Mouse (Mus musculus): ENCODE results near the gene Ipmk.

The Ipmk gene

GRCm38 (mm10) chr10:71347509-71347949 lies at the start of gene Ipmk:
TSS of gene Ipmk (plus strand) at chr10:71347763.
- in situ Hi-C loops (cut with MboI, MseI), result no loop called here

DNA sequence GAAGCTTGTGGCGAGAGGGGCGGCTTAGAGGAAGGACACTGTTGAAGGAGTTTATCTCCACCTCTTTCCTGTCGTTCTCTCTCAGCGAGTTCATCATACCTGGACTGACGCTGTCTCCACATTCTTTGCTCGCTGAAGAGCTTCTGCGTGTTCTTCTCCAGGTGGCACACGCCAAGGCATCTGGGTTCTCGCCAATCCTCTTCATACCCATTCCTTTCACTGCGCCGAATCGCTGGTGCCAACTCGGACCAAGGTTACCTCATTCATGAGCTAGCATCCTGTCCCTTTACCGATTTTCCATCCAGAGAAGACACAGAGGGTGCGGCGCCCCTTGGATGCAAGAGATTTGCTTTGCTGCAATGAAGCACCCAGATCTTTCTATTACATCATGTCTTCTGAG lies 47.4 kb upstream of the Ipmk start:
- in situ Hi-C loops (cut with MboI, MseI), result no loop called here

GRCm38 (mm10) chr10:71302490-71302889 lies 45.1 kb upstream of the Ipmk start:
- in situ Hi-C loops (cut with MboI, MseI), result no loop called here

GRCm38 (mm10) chr10:71306190-71306589 lies 41.4 kb upstream of the Ipmk start:
- in situ Hi-C loops (cut with MboI, MseI), result no loop called here

DNA sequence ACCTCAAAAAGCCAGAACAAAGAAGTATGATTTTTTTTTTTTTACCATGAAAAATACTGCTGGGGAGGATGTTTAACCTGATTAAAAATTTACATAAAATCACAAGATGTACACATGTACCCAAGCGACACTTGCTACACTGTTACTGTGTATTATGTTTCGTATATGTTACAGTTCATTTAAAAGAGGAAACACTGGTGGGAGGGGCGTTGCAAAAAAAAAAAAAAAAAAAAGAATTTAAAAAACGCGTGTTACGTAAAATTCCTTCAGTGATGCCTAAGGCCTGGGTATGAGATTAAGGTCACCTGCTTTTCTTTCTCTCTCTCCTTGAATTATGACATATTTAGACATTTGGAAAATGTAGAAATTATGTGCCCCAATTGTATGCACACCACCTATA lies 40.8 kb upstream of the Ipmk start:
- in situ Hi-C loops (cut with MboI, MseI), result no loop called here

DNA sequence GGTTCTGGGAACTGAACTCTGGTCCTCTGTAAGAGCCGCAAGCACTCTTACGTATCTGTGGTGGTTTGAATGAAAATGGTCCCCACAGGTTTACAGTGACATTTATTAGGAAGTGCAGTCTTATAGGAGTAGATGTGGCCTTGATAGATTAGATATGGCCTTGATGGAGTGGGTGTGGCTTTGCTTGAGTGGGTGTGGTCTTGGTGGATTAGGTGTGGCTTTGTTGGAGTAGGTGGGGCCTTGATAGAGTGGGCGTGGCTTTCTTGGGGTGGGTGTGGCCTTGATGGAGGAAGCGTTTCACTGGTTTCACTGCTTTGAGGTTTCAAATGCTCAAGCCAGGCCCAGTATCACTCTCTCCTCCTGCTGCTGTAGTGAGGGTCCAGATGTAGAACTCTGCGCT lies 39.4 kb upstream of the Ipmk start:
- in situ Hi-C loops (cut with MboI, MseI), result no loop called here

DNA sequence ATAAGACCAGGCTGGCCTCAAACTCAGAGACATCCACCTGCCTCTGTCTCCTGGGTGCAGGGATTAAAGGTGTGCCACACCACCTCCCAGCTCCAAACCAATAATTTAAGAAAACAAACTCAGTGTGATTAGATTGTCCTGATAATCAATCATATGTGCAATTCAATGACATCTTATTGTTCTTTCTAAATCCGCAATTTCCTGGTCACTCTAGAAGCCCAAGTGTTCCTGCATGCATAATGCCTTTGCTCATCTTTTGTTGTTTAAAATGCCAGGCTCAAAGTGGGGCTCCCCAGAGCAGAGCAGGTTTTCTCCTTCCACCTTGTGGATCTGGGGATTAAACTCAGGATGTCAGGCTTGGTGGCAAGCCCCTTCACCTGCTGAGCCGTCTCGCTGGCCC lies 37.3 kb upstream of the Ipmk start:
- in situ Hi-C loops (cut with MboI, MseI), result loop anchor here (10.0 kb wide), 1 partner anchor 1365 kb away; no protein-coding TSS in a partner anchor

GRCm38 (mm10) chr10:71314596-71314995 lies 33.0 kb upstream of the Ipmk start:
- in situ Hi-C loops (cut with MboI, MseI), result loop anchor here (10.0 kb wide), 1 partner anchor 1360 kb away; no protein-coding TSS in a partner anchor

DNA sequence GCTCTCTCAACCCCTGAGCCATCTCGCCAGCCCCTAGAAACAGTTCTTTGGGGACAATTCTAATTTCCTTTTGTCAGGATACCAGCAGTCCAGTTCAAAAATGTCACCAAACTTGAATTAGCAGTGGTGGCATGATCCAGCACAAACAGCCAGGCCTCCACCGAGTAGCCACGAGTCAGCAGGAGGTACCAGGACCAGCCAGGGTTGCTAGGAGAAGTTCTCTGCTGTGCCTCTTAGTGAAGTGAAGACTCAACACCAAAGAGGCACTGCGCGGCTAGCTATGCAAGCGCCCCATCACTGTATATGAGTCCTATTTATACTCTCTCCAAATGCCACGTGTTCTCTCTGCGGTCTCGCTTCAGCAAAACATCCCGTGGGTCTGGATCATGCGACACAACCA lies 31.5 kb upstream of the Ipmk start:
- in situ Hi-C loops (cut with MboI, MseI), result loop anchor here (10.0 kb wide), 1 partner anchor 1359 kb away; no protein-coding TSS in a partner anchor

- in situ Hi-C loops (cut with MboI, MseI), result loop anchor here (10.0 kb wide), 1 partner anchor 1358 kb away; no protein-coding TSS in a partner anchor
These were observed 31.1 kb upstream of the Ipmk start for GRCm38 (mm10) chr10:71316497-71316896.

DNA sequence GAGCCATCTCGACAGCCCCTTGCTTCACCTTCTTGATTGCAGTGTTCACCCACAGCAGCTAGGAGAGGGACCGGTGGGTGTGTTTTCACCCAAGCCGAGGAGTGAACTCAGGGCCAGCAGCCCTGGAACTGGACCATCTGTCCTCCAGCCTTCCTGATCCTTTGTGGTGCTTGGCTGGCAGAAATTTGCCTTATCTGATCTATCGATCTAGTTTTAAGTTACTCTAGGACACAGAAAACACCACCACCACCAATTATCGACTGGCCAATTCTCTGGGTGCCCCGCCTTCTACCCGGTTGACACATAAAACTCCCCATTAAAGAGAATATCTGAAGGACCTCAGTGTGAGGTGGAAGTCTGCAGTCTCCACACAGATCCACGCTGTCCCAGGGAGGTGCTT lies 23.9 kb upstream of the Ipmk start:
- in situ Hi-C loops (cut with MboI, MseI), result loop anchor here (5.0 kb wide), 1 partner anchor 84 kb away; no protein-coding TSS in a partner anchor

DNA sequence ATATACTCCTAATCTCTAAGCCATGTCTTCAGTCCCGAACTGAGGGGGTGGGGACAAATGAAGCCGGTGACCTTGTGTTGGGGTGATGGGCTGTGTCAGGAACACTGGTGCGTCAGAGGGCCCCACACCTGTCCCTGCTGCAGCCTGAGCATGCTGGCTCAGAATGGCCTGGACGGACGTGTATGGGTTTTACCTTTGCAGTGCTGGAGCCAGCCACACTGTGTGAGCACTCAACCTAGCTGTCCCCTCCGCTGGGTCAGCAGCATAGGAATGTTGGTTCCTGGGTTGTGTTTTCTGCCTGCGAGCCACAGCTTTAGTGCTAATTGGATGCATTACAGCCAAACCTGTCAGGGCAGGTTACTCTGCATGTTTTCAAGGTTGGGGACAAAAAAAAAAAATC lies 21.4 kb upstream of the Ipmk start:
- in situ Hi-C loops (cut with MboI, MseI), result no loop called here

DNA sequence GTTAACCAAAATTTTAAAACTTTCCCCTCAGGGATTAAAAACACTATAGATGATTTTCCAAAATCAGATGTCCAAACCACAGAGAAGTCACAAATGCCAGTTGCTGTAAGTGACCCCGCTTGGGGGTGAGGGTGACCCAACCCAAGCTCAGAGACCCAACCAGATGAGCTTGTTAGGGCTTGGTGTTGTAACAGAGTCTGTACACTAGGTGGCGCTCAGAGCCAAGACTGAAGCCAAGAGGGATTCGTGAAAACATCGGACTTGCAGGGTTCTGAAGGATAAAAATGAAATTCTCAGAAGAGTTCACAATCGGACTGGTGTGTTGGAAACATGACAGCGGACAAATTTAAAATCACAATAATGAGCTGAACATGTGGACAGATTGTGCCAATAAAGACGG lies 20.8 kb upstream of the Ipmk start:
- in situ Hi-C loops (cut with MboI, MseI), result no loop called here

DNA sequence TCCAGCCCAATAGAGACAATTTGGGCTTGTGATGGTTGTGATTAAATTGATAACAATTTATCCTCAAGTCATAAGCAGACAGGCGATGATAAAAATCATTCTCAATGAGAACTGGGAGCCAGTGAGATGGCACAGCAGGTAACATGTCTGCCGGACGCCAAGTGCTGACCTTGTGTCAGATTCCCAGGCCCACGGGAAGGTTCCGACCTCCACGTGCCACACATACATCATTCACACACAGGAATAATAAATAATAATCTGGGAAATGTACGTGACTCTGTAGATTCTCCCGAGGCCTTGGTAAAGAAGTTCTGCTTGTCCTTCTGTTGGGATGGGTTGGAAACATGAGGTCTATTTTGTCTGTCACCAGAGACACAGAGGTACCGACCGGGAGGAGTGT lies 20.2 kb upstream of the Ipmk start:
- in situ Hi-C loops (cut with MboI, MseI), result no loop called here

DNA sequence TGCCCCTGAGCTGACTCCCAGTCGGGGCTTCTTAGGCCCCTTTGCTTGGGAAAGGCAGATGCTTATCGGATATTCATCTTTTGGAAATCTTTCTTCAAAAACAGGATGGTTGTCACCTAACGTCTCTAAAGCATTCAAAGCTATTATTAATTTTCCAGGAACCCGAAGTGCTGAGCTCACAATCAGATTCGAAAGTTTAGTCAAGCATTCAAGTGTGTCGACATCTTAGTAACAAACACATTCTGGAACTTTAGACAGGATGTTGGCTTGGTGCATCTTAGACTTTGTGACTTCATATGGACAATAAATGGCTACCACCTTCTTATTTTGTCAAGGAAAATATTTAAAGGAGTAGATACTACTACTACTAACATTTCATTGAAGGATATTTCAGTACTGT lies 19.2 kb upstream of the Ipmk start:
- in situ Hi-C loops (cut with MboI, MseI), result no loop called here

DNA sequence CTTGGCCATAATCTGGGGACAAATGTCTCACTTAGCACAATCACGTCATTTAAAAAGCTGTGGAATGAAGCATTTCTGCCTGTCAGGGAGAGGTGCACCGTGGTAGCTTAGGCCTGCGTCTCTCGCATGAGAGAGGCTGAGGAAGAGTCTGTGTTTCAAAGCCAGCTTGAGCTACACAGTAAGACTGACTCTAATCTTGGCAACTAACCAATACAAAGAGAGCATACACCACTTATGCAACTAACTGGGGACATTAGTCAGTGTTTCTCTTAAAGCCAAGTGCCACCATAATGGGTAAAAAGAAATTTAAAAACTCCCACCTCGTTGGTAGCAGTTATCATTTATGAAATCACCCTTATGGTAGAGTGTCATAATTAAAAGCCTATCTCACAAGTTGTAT lies 18.7 kb upstream of the Ipmk start:
- in situ Hi-C loops (cut with MboI, MseI), result no loop called here

DNA sequence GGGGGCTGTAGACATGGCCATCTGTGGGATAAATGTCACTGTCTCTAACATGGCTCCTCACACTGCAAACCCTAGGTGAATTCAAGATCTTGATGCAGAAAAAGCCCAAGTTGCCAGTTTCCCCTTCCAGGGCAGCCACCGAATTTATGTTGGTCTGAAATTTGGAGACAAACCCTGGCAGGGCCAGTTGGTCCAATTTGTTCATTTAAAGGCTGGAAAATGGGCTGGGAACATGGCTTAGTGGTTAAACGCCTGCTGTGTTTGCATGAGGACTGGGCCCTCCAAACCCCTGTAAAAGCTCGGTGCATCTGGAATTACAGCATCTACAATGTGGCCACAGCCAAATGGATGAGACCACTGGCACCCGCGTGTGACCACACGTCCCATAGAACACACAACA lies 18.3 kb upstream of the Ipmk start:
- in situ Hi-C loops (cut with MboI, MseI), result no loop called here

DNA sequence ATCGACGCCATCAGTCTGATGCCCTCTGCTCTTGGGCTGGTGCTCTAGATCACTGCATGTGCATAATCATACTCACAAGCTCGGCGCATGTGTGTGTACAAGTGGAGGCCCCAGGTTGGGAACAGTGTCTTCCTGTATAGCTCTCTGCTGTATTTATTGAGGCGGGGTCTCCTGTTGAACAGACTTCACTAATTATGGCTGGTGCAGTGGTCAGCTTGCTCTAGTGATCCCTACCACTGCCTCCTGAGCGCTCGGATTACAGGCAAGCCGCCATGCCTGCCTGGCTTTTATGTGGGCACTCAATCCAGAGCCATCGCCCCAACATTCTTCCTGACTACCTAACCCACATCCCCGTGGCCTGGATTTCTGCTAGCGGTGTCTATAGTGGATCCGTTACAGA lies 17.5 kb upstream of the Ipmk start:
- in situ Hi-C loops (cut with MboI, MseI), result no loop called here

DNA sequence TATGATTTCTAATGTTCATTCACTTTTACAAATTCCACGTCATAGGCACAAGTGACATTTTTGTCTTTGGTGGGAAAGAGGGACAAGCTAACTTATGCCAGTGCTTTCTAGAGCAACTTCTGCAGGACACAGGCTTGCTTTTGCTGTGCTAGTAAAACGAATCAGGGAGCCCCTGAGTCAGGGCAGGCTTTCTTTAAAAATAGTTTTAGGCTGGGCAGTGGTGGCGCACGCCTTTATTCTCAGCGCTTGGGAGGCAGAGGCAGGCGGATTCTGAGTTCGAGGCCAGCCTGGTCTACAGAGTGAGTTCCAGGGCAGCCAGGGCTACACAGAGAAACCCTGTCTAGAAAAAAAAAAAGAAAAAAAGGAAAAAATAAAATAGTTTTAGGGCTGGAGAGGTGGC lies 15.7 kb upstream of the Ipmk start:
- in situ Hi-C loops (cut with MboI, MseI), result no loop called here

DNA sequence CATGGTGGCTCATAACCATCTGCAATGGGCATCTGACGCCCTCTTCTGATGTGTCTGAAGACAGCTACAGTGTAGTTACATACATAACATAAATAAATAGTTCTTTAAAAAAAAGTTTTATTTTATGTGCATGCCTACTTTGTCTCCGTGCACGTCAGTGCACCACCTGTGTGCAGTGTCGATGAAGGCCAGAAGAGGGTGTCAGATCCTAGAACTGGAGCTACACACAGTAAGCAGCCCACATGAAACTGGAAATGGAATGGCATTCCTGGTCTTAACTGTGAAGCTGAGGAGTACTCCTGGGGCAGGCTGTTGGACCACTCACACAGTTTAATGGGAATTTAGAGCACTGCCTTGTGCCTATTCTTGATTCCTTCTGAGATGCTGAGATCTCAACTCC lies 15.2 kb upstream of the Ipmk start:
- in situ Hi-C loops (cut with MboI, MseI), result no loop called here

GRCm38 (mm10) chr10:71332859-71333258 lies 14.7 kb upstream of the Ipmk start:
- in situ Hi-C loops (cut with MboI, MseI), result no loop called here

GRCm38 (mm10) chr10:71337733-71338132 lies 9.8 kb upstream of the Ipmk start:
- in situ Hi-C loops (cut with MboI, MseI), result loop anchor here (5.0 kb wide), 1 partner anchor 95 kb away; no protein-coding TSS in a partner anchor

DNA sequence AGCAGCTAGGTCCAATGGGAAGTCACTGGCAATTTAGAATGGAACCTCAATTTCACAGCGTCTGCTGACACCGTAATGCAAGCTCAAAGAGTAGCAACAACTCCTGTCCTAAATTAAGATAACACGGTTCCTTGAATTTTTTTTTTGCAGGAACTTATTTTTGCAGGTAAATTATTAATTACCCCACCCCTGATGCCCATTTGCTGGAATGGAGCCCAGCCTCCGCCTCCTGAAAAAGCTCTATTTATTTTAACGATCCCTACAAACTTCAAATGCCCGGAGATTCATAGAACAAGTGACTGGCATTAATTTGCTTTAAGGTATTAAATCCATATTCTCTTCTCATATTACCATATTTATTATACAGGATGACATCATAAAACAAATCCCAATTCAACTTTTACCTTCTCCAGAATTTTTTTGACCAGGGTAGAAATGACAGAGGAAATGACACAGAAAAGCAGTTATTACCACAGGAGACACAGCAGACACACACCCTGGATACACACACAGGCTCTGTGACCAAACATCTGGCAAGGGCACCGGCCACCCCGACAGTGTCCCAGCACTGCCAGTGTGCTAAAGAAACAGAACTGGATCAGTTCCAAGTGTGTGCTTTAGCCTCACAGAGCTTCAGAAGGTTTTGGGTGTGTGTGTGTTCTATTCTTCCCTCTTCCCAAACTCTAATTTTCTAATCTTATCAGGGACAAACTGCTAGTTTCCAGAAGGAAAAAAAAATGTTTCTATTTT lies 9.2 kb upstream of the Ipmk start:
- in situ Hi-C loops (cut with MboI, MseI), result loop anchor here (5.0 kb wide), 1 partner anchor 96 kb away; no protein-coding TSS in a partner anchor

All from T-helper 1 cell (primary cell).